Mouse (Mus musculus) left cerebral cortex, postnatal 36 days (tissue): ENCODE measurements around the gene Myh15. TPM values are rescaled to one million over a fixed set of nuclear protein-coding genes. Genes with fewer than 3 reads are reported as not detected.

ENCODE experiments used
- DNase-seq, 2 experiments: peaks; one replicate each; pipeline ENCODE4 v3.0.0; 2021 to 2022; ENCODE audit warnings: low spot score in 2 of 2, mixed read lengths in 1 of 2
- intact Hi-C: fragments of 180-260 bp; cut with DNase I; formaldehyde crosslinking; loops from one replicate; pipeline ENCODE4 v1.15.1; 2025
- total RNA-seq, 2 experiments: library from RNA; stranded (reverse); gene quantifications; 2 replicates each; pipeline ENCODE4 v1.2.3; 2021

The Myh15 gene
- total RNA-seq = under 1 TPM; 0.57 to 0.74 TPM

GRCm38 (mm10) chr16:49057186-49057585, at the start of gene Myh15:
TSS of gene Myh15 (plus strand) at chr16:49057486.
- intact Hi-C loops = no loop called here
- no peak for DNase-seq

GRCm38 (mm10) chr16:49016620-49017332, 40.5 kb upstream of the Myh15 start:
- intact Hi-C loops = loop anchor here (2.0 to 10.0 kb wide), 2 partner anchors 148 to 306 kb away; no protein-coding TSS in a partner anchor
- DNase-seq = no peak

GRCm38 (mm10) chr16:49035852-49036251, 21.4 kb upstream of the Myh15 start:
- DNase-seq = no peak
- intact Hi-C loops = no loop called here

- intact Hi-C loops = no loop called here
- no peak for DNase-seq
Observed at GRCm38 (mm10) chr16:49037771-49038170, 19.5 kb upstream of the Myh15 start.

GRCm38 (mm10) chr16:49040554-49041221, 16.6 kb upstream of the Myh15 start:
- DNase-seq = no peak
- intact Hi-C loops = no loop called here

- intact Hi-C loops = no loop called here
- DNase-seq = no peak
Observed at GRCm38 (mm10) chr16:49049214-49049613, 8.1 kb upstream of the Myh15 start.

- intact Hi-C loops = no loop called here
- no peak for DNase-seq
Observed at GRCm38 (mm10) chr16:49069256-49069963, 12.1 kb downstream of the Myh15 start.

GRCm38 (mm10) chr16:49071316-49071715, 14.0 kb downstream of the Myh15 start:
- DNase-seq = no peak
- intact Hi-C loops = no loop called here

GRCm38 (mm10) chr16:49128015-49128414, 70.7 kb downstream of the Myh15 start:
- DNase-seq = no peak

GRCm38 (mm10) chr16:49156193-49156592, 98.9 kb downstream of the Myh15 start:
- intact Hi-C loops = no loop called here

More at GRCm38 (mm10) chr16:49128015-49128414, 70.7 kb downstream of the Myh15 start:
- intact Hi-C loops = no loop called here

GRCm38 (mm10) chr16:49164349-49165137, 107.3 kb downstream of the Myh15 start:
- peak; percentile 59 to 70 for DNase-seq
- intact Hi-C loops = loop anchor here (1.0 to 10.0 kb wide), 2 partner anchors 150 to 158 kb away; no protein-coding TSS in a partner anchor

More at GRCm38 (mm10) chr16:49156193-49156592, 98.9 kb downstream of the Myh15 start:
- DNase-seq = no peak

- intact Hi-C loops = loop anchor here (10.0 kb wide), 1 partner anchor 151 kb away; no protein-coding TSS in a partner anchor
- DNase-seq = no peak
Observed at GRCm38 (mm10) chr16:49165728-49166127, 108.4 kb downstream of the Myh15 start.

GRCm38 (mm10) chr16:49167325-49167724, 110.0 kb downstream of the Myh15 start:
- DNase-seq = peak; percentile 29 to 42
- intact Hi-C loops = loop anchor here (10.0 kb wide), 1 partner anchor 153 kb away; no protein-coding TSS in a partner anchor

GRCm38 (mm10) chr16:49175077-49175476, 117.8 kb downstream of the Myh15 start:
- intact Hi-C loops = no loop called here

GRCm38 (mm10) chr16:49175729-49176395, 118.6 kb downstream of the Myh15 start:
- intact Hi-C loops = no loop called here
- no peak for DNase-seq

More at GRCm38 (mm10) chr16:49175077-49175476, 117.8 kb downstream of the Myh15 start:
- no peak for DNase-seq

GRCm38 (mm10) chr16:49193521-49193920, 136.2 kb downstream of the Myh15 start:
- intact Hi-C loops = no loop called here

GRCm38 (mm10) chr16:49193986-49194385, 136.7 kb downstream of the Myh15 start:
- intact Hi-C loops = no loop called here
- no peak for DNase-seq

More at GRCm38 (mm10) chr16:49193521-49193920, 136.2 kb downstream of the Myh15 start:
- no peak for DNase-seq

GRCm38 (mm10) chr16:49196290-49196689, 139.0 kb downstream of the Myh15 start:
- intact Hi-C loops = no loop called here
- no peak for DNase-seq

GRCm38 (mm10) chr16:49197951-49198350, 140.7 kb downstream of the Myh15 start:
- no peak for DNase-seq
- intact Hi-C loops = no loop called here
